8 mouse cellular contexts compared by ENCODE assay signal in the genomic region with DNA sequence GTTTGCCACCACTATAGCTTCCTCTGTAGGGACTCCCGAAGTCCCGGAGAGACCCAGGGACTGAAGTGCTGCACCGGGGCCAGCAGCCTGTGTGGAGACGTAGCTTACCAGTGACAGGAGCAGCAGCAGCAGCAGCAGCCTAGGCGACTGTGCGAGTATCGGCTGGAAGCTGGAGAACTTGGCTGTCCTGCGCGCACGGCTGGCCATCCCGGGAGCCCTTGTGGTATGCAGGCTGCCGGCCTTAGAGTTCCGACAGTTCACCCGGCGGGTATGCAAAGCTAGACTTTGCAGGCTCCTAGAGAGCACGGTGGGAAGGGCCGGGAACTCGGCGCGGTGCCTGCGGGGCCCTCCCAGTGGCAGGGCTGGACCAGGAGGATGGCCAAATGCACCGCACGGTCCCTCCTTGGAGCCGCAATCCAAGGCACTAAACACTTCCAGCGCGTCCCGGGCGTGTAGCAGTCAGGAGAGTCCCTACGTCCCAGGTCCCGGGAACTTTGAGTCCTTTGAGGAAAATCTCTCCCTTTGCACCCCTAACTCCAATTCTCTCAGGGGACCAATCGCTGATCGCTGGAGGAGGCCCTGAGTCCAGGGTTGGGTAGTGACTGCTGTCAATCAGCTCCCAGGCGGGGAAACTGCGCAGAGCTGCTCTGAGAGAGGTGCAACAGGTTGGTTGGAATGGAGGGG. TPM values are rescaled to one million over a fixed set of nuclear protein-coding genes. Genes with fewer than 3 reads are reported as not detected.
DNase-seq lines count a peak whose midpoint lies in the region; ATAC-seq and TF ChIP-seq lines count a peak whose summit lies in the region.

A gene (minus strand): TSS at position 478 of the 684 bp plus-strand sequence.

- ATAC-seq in hindbrain, embryonic 11.5 days (ENCODE audit: low FRiP score): peak; percentile 91
- no peak for ATAC-seq in erythroid progenitor cell, adult 5-6 weeks (replicated peaks; ENCODE audit: low FRiP score, poor library complexity, severe bottlenecking)

- no peaks in the 10 kb centered on the region; the same call in 1 of the 2 replicates for H3K27me3 ChIP-seq in ES-Bruce4 (ENCODE audit: control insufficient read depth, insufficient read depth, low read length, poor library complexity, severe bottlenecking)
- H3K27me3 ChIP-seq in hindbrain, embryonic 11.5 days (ENCODE audit: control insufficient read depth, insufficient read depth, low read length): peaks cover 21% of the 10 kb centered on the region

- H3K4me3 ChIP-seq in ES-Bruce4 (ENCODE audit: low read depth, low read length): peak within 1 kb of the TSS; percentile 77
- peak within 1 kb of the TSS; percentile 54 for H3K4me3 ChIP-seq in hindbrain, embryonic 11.5 days (ENCODE audit: low read depth, low read length)

- TF ChIP-seq EP300 in ES-Bruce4 (IDR thresholded peaks at IDR 0.05; ENCODE audit: insufficient read depth, low read depth, low read length): no peak

- H3K27ac ChIP-seq in ES-Bruce4 (ENCODE audit: insufficient read depth, low read length): no peak within 1 kb of the TSS
- no peak within 1 kb of the TSS for H3K27ac ChIP-seq in hindbrain, embryonic 11.5 days (ENCODE audit: low read depth, low read length)

- H3K4me1 ChIP-seq in ES-Bruce4 (ENCODE audit: control insufficient read depth, insufficient read depth, low read length): peaks cover 1% of the 10 kb centered on the region
- no peaks in the 10 kb centered on the region; the same call in 1 of the 2 replicates for H3K4me1 ChIP-seq in hindbrain, embryonic 11.5 days (replicated peaks; ENCODE audit: control insufficient read depth, insufficient read depth, low read length)

- no peak for TF ChIP-seq CTCF in ES-Bruce4 (IDR thresholded peaks at IDR 0.05; ENCODE audit: low read depth, low read length)

- peak; percentile 58 to 65 for DNase-seq in adrenal gland, postnatal 36 days
- peak; percentile 58 to 62 for DNase-seq in frontal cortex, postnatal 10 days (ENCODE audit: low spot score in 2 of 2)
- DNase-seq in hindbrain, embryonic 11.5 days (ENCODE audit: low spot score): peak; percentile 78
- DNase-seq in layer of hippocampus, postnatal 10 days (ENCODE audit: low spot score in 2 of 2): peak; percentile 69 to 79
- DNase-seq in lung, postnatal 14 days: peak; percentile 60
- peak; percentile 58 for DNase-seq in right cerebral cortex, postnatal 25 days

- TF ChIP-seq POLR2A in ES-Bruce4 (IDR thresholded peaks at IDR 0.05; ENCODE audit: insufficient read depth, low read length): no peak

- H3K36me3 ChIP-seq in ES-Bruce4 (ENCODE audit: control insufficient read depth, insufficient read depth, low read length, poor library complexity, severe bottlenecking): no peaks in the 10 kb centered on the region
- no peaks in the 10 kb centered on the region for H3K36me3 ChIP-seq in hindbrain, embryonic 11.5 days (ENCODE audit: control insufficient read depth, insufficient read depth, low read length)

- WGBS in hindbrain, embryonic 11.5 days: under 1% methylated on average over 34 of the region's 34 CpGs

- peak within 1 kb of the TSS; percentile 26 for H3K9ac ChIP-seq in ES-Bruce4 (ENCODE audit: low read depth, poor library complexity, severe bottlenecking)
- peak within 1 kb of the TSS; percentile 50 for H3K9ac ChIP-seq in hindbrain, embryonic 11.5 days (ENCODE audit: low read depth, low read length)

- H3K4me2 ChIP-seq in hindbrain, embryonic 11.5 days (replicated peaks; ENCODE audit: low read depth, low read length): peak within 1 kb of the TSS; percentile 99

- 0 out of 2 replicates have a peak, but pooled peaks cover 3% of the 10 kb centered on the region for H3K9me3 ChIP-seq in ES-Bruce4 (replicated peaks; ENCODE audit: control insufficient read depth, insufficient read depth, low read length, poor library complexity, severe bottlenecking)
- no peaks in the 10 kb centered on the region for H3K9me3 ChIP-seq in hindbrain, embryonic 11.5 days (ENCODE audit: control insufficient read depth, low read length)

RNA-seq across cellular contexts. Expression of the gene that starts here (rescaled TPM):
- 29.2 and 30.3 TPM in 2 replicates for polyA plus RNA-seq in ES-Bruce4 (2011; ENCODE audit: insufficient read depth, insufficient read length, low read depth, missing spikeins)
- total RNA-seq in adrenal gland, postnatal 36 days (2021): under 1 TPM; 0.23 to 0.26 TPM
- 2.5 and 3.4 TPM in 2 replicates for polyA plus RNA-seq in hindbrain, embryonic 11.5 days (2014; fragmentation: Nextera tagmentation; extraction: Ambion mirVana)
- total RNA-seq in layer of hippocampus, postnatal 10 days (2021): 1 to 10 TPM; 4.5 to 5.0 TPM
- total RNA-seq in erythroid progenitor cell, adult 5-6 weeks (2015; ENCODE audit: low replicate concordance): not detected in 2 replicates
- not detected in 2 replicates for total RNA-seq in erythroid progenitor cell, adult 5-6 weeks (2017; ENCODE audit: low replicate concordance)

Comparison
In these comparisons a context has a peak if more than half of its experiments do, and no peak if none do; other contexts are left out.
1. RNA of the gene that starts here (total RNA-seq): 4.5 to 5.0 TPM in layer of hippocampus, postnatal 10 days; 0.23 to 0.26 TPM in adrenal gland, postnatal 36 days and not detected in erythroid progenitor cell, adult 5-6 weeks; every median in the first group is over 4 times any median in the second.
2. Peak in DNase-seq in adrenal gland, postnatal 36 days; RNA of the gene not detected or under 1 TPM.
3. Peak in every context shown above with its lines, with median percentiles within 50 percentile points of each other: DNase-seq.